Mouse (Mus musculus): ENCODE data around the gene Snf8. TPM values are rescaled to one million over a fixed set of nuclear protein-coding genes. Genes with fewer than 3 reads are reported as not detected.

Gene Snf8
- polyA plus RNA-seq, 1 experiment, result 94.2 TPM

- no peak overlapping the region for H3K4me3 ChIP-seq (ENCODE audit: insufficient read depth, low read length)
- TF ChIP-seq CTCF (IDR thresholded peaks at IDR 0.05; ENCODE audit: extremely low read depth, insufficient read depth, low read length), result no peak
- no peak for TF ChIP-seq POLR2A (IDR thresholded peaks at IDR 0.05; ENCODE audit: extremely low read depth, insufficient read depth, low read length)
- H3K4me1 ChIP-seq (ENCODE audit: control insufficient read depth, insufficient read depth, low read length), result no peaks in the 10 kb centered on the region
- H3K27ac ChIP-seq (ENCODE audit: insufficient read depth, low read length), result no peak overlapping the region
These were observed 19.3 kb upstream of the Snf8 start for GRCm38 (mm10) chr11:96015421-96015820.

DNA sequence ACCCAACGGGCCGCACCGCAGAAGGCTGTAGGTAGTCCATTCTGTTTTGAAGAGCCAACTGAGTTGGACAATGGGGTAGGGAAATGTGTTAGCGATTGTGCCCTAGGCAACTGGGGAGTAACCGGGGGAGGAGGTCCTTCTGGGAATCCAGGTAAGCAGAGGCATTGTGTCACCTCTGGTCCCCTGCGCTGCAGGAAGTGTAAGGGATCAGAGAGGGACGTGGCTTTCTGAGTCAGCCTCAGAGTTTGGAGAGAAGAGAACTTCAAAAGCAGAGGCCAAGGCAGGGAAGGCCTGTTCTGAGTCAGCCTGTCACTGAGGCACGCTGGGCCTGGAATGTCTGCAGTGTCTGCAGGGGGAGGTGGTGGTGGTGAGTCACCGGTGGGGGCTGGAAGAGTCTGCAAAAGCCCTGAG, 16.7 kb upstream of the Snf8 start:
- no peak for TF ChIP-seq POLR2A (IDR thresholded peaks at IDR 0.05; ENCODE audit: extremely low read depth, insufficient read depth, low read length)
- TF ChIP-seq CTCF (IDR thresholded peaks at IDR 0.05; ENCODE audit: extremely low read depth, insufficient read depth, low read length), result no peak
- Histone ChIP-seq H3K4me3 (ENCODE audit: insufficient read depth, low read length) (no peak overlapping the region), H3K4me1 (ENCODE audit: control insufficient read depth, insufficient read depth, low read length) (no peaks in the 10 kb centered on the region), H3K27ac (ENCODE audit: insufficient read depth, low read length) (no peak overlapping the region)

- TF ChIP-seq POLR2A (IDR thresholded peaks at IDR 0.05; ENCODE audit: extremely low read depth, insufficient read depth, low read length), result no peak
- TF ChIP-seq CTCF (IDR thresholded peaks at IDR 0.05; ENCODE audit: extremely low read depth, insufficient read depth, low read length), result no peak
- H3K27ac ChIP-seq (ENCODE audit: insufficient read depth, low read length), result no peak overlapping the region
- no peaks in the 10 kb centered on the region for H3K4me1 ChIP-seq (ENCODE audit: control insufficient read depth, insufficient read depth, low read length)
- no peak overlapping the region for H3K4me3 ChIP-seq (ENCODE audit: insufficient read depth, low read length)
These were observed 14.1 kb upstream of the Snf8 start for GRCm38 (mm10) chr11:96020622-96021021.

GRCm38 (mm10) chr11:96028130-96028529, 6.6 kb upstream of the Snf8 start:
- Histone ChIP-seq H3K27ac (ENCODE audit: insufficient read depth, low read length) (no peak overlapping the region), H3K4me3 (ENCODE audit: insufficient read depth, low read length) (no peak overlapping the region), H3K4me1 (ENCODE audit: control insufficient read depth, insufficient read depth, low read length) (no peaks in the 10 kb centered on the region)
- no peak for TF ChIP-seq POLR2A (IDR thresholded peaks at IDR 0.05; ENCODE audit: extremely low read depth, insufficient read depth, low read length)
- TF ChIP-seq CTCF (IDR thresholded peaks at IDR 0.05; ENCODE audit: extremely low read depth, insufficient read depth, low read length), result no peak

DNA sequence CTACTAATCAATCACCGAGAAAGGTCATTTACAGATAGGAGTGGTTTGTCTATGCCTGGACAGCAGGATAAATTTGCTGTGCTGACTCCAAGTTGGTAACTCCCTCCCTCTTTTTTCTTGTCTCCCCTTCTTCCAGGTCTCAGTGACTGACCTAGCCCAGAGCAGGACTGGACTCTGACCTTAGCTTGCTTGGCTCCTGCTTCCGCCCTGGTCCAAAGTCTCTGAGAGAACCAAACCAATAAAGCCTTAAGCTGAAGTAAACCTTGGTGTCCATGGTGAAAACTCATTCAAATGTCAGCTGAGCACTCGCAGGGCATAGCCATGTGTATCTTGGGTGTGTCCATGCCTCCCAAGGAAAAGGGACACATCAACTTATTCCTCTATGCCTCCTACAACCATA, 4.1 kb upstream of the Snf8 start:
- Histone ChIP-seq H3K4me1 (ENCODE audit: control insufficient read depth, insufficient read depth, low read length) (peaks cover 1% of the 10 kb centered on the region; the same call in 1 of the 2 replicates), H3K27ac (ENCODE audit: insufficient read depth, low read length) (no peak overlapping the region), H3K4me3 (ENCODE audit: insufficient read depth, low read length) (no peak overlapping the region)
- TF ChIP-seq CTCF (IDR thresholded peaks at IDR 0.05; ENCODE audit: extremely low read depth, insufficient read depth, low read length), result no peak
- no peak for TF ChIP-seq POLR2A (IDR thresholded peaks at IDR 0.05; ENCODE audit: extremely low read depth, insufficient read depth, low read length)

DNA sequence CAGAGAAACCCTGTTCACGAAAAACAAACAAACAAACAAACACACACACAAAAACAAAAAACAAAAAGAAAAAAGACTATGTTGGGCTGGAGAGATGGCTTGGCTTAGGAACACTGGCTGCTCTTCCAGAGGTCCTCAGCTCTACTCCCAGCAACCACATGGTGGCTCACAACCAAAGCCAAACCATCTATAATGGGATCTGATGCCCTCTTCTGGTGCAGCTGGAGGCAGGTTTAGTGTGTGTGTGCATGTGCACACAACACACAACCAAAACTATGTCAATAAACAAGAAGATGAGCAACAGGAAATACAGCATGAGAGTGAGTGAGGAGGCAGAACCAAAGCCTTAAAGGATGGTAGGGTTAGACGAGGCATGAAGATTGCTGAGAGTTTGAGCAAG, 3.0 kb upstream of the Snf8 start:
- Histone ChIP-seq H3K4me3 (ENCODE audit: insufficient read depth, low read length) (no peak overlapping the region), H3K4me1 (ENCODE audit: control insufficient read depth, insufficient read depth, low read length) (peaks cover 2% of the 10 kb centered on the region; the same call in 1 of the 2 replicates), H3K27ac (ENCODE audit: insufficient read depth, low read length) (no peak overlapping the region)
- TF ChIP-seq POLR2A (IDR thresholded peaks at IDR 0.05; ENCODE audit: extremely low read depth, insufficient read depth, low read length) (no peak), CTCF (IDR thresholded peaks at IDR 0.05; ENCODE audit: extremely low read depth, insufficient read depth, low read length) (no peak)

GRCm38 (mm10) chr11:96033264-96033663, 1.4 kb upstream of the Snf8 start:
- H3K27ac ChIP-seq (ENCODE audit: insufficient read depth, low read length), result no peak overlapping the region
- no peak for TF ChIP-seq POLR2A (IDR thresholded peaks at IDR 0.05; ENCODE audit: extremely low read depth, insufficient read depth, low read length)

DNA sequence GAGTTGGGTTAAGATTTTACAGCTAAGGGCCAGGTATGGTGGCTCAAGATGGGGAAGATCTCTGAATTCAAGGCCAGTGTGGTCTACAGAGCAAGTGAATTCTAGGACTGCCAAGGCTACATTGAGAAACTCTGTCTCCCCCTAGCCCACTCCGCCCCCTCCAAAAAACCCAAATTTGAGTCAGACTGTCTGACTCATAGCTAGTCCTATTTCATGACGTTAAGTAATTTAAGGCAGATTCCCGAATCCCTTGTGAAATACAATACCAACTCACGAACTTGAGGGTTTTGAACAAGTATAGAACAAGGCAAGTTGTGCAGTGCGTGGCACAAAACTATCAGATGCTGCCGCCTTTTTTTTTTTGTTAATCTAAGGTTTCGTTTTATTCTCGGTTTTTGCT, 569 bp upstream of the Snf8 start:
- peak overlapping the region; percentile 72 for H3K4me3 ChIP-seq (ENCODE audit: insufficient read depth, low read length)
- TF ChIP-seq POLR2A (IDR thresholded peaks at IDR 0.05; ENCODE audit: extremely low read depth, insufficient read depth, low read length), result no peak
- no peak for TF ChIP-seq CTCF (IDR thresholded peaks at IDR 0.05; ENCODE audit: extremely low read depth, insufficient read depth, low read length)
- H3K4me1 ChIP-seq (ENCODE audit: control insufficient read depth, insufficient read depth, low read length), result peaks cover 2% of the 10 kb centered on the region; the same call in 1 of the 2 replicates
- no peak overlapping the region for H3K27ac ChIP-seq (ENCODE audit: insufficient read depth, low read length)

More at GRCm38 (mm10) chr11:96033264-96033663, 1.4 kb upstream of the Snf8 start:
- H3K4me1 ChIP-seq (ENCODE audit: control insufficient read depth, insufficient read depth, low read length), result peaks cover 2% of the 10 kb centered on the region; the same call in 1 of the 2 replicates
- H3K4me3 ChIP-seq (ENCODE audit: insufficient read depth, low read length), result no peak overlapping the region

DNA sequence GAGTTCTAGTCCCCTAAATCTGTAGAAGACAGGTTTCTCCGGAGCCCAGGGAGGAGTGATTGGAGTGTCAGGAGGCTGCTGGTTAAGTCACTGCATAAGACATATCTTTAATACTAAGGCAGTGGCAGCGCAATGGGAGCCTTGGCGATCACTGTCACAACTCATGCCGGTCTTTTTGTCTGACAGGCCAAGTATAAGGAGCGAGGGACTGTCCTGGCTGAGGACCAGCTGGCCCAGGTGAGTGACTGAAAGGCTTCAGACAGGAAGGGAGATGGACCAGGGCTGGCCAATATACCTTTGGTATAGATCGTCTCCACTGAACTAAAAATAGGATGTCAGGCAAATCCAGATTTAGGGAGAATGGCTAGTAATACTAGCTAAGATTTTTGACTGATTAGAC, 448 bp downstream of the Snf8 start:
- no peak for TF ChIP-seq POLR2A (IDR thresholded peaks at IDR 0.05; ENCODE audit: extremely low read depth, insufficient read depth, low read length)
- no peak for TF ChIP-seq CTCF (IDR thresholded peaks at IDR 0.05; ENCODE audit: extremely low read depth, insufficient read depth, low read length)
- Histone ChIP-seq H3K27ac (ENCODE audit: insufficient read depth, low read length) (no peak overlapping the region), H3K4me1 (ENCODE audit: control insufficient read depth, insufficient read depth, low read length) (peaks cover 2% of the 10 kb centered on the region; the same call in 1 of the 2 replicates), H3K4me3 (ENCODE audit: insufficient read depth, low read length) (peak overlapping the region; percentile 72)

DNA sequence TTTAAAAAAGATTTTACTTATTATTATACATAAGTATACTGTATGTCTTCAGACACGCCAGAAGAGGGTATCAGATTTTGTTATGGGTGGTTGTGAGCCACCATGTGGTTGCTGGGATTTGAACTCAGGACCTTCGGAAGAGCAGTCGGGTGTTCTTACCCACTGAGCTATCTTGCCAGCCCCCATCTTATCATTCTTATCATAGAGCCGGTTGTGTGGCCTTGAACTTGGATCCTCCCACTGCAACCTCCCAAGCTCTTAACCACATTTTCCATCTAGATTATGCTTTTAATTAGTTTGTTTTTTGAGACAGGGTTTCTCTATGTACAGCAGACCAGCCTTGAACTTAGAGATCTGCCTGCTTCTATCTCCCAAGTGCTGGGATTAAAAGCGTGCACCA, 2.8 kb downstream of the Snf8 start:
- TF ChIP-seq CTCF (IDR thresholded peaks at IDR 0.05; ENCODE audit: extremely low read depth, insufficient read depth, low read length), result no peak
- TF ChIP-seq POLR2A (IDR thresholded peaks at IDR 0.05; ENCODE audit: extremely low read depth, insufficient read depth, low read length), result no peak
- H3K4me1 ChIP-seq (ENCODE audit: control insufficient read depth, insufficient read depth, low read length), result peaks cover 2% of the 10 kb centered on the region; the same call in 1 of the 2 replicates
- no peak overlapping the region for H3K27ac ChIP-seq (ENCODE audit: insufficient read depth, low read length)
- no peak overlapping the region for H3K4me3 ChIP-seq (ENCODE audit: insufficient read depth, low read length)
